In the genomic region with DNA sequence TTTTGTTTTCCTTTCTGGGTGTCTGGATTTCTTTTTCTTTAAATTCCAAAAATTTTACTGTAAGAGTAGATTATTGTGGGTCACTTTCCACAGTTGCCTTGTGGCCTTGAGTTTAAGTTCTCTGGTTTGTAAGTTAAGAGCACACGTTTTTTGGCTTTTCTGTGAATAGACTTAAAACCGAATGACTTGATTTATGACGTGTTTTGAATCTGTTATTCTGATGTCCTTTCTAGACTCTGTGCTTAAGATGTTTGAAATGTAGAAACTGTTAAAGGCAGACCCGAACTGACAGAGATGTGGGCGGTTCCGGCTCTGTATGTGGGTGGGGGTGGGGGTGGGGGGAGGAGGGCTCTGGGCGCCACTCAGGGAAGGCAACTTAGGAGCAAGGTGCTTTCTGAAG, we compare ENCODE assay signal across 16 mouse cellular contexts.
DNase-seq lines count a peak whose midpoint lies in the region; ATAC-seq and TF ChIP-seq lines count a peak whose summit lies in the region.
"Had no signal": no experiment of that assay in that cellular context is flagged by ENCODE, and none has a peak within 500 bp of the region (broad histone marks: within the 10 kb centered on the region; RNA-seq: fewer than 3 reads in every experiment).

No protein-coding gene starts in this region.

- peak overlapping the region; percentile 45 for H3K4me2 ChIP-seq in heart, embryonic 14.5 days (ENCODE audit: low read length)
- peak overlapping the region; percentile 62 for H3K4me2 ChIP-seq in embryonic facial prominence, embryonic 14.5 days (ENCODE audit: low read depth, low read length)
- peak overlapping the region; percentile 91 for H3K4me2 ChIP-seq in limb, embryonic 13.5 days (replicated peaks)
- H3K4me2 ChIP-seq: hindbrain, embryonic 14.5 days; liver, embryonic 12.5 days had no signal

- WGBS in heart, embryonic 14.5 days = 73% methylated on average over 7 of the region's 7 CpGs
- 49% methylated on average over 7 of the region's 7 CpGs for WGBS in embryonic facial prominence, embryonic 14.5 days
- 38% methylated on average over 7 of the region's 7 CpGs for WGBS in limb, embryonic 13.5 days

- no peaks in the 10 kb centered on the region for H3K9me3 ChIP-seq in heart, embryonic 14.5 days (ENCODE audit: control insufficient read depth, low read length)
- no peaks in the 10 kb centered on the region for H3K9me3 ChIP-seq in embryonic facial prominence, embryonic 14.5 days (ENCODE audit: control insufficient read depth, low read length)
- no peaks in the 10 kb centered on the region for H3K9me3 ChIP-seq in limb, embryonic 13.5 days
- H3K9me3 ChIP-seq: forebrain, embryonic 10.5 days; liver, embryonic 12.5 days had no signal

- peak overlapping the region in 1 of 2 experiments; percentile 69; a peak in 2 of 4 replicates for H3K27ac ChIP-seq in heart, embryonic 14.5 days (replicated peaks in 1 of 2; ENCODE audit: control insufficient read depth in 1 of 2, insufficient read depth in 1 of 2, low read depth in 2 of 2, low read length in 2 of 2)
- peak overlapping the region; percentile 67 for H3K27ac ChIP-seq in left cerebral cortex, adult 2 months
- H3K27ac ChIP-seq in embryonic facial prominence, embryonic 14.5 days (replicated peaks; ENCODE audit: low read depth, low read length) = peak overlapping the region; percentile 30; the same call in 1 of the 2 replicates
- H3K27ac ChIP-seq in limb, embryonic 13.5 days = 0 out of 2 replicates have a peak overlapping the region, but pooled peaks have one; percentile 17
- H3K27ac ChIP-seq: forebrain, embryonic 10.5 days; hindbrain, embryonic 14.5 days; liver, embryonic 12.5 days had no signal

- intact Hi-C loops in heart, postnatal 10 days (cut with DNase I) = no loop called here
- intact Hi-C loops in left cerebral cortex, adult 2 months (cut with DNase I) = loop anchor here (5.0 to 10.0 kb wide), 3 partner anchors 200 to 318 kb away; no protein-coding TSS in a partner anchor

- DNase-seq in heart, postnatal 10 days = no peak
- no peak for DNase-seq in left cerebral cortex, adult 2 months (ENCODE audit: extremely low spot score in 1 of 2, low spot score in 2 of 2)
- no peak for DNase-seq in left cerebral cortex, adult 18-20 months (ENCODE audit: low spot score in 2 of 2)
- no peak for DNase-seq in embryonic facial prominence, embryonic 14.5 days (ENCODE audit: low spot score)
- DNase-seq in T-cell, adult 2 months (ENCODE audit: low spot score) = no peak
- no peak for DNase-seq in natural killer cell, adult 2 months (ENCODE audit: low spot score in 2 of 2)
- DNase-seq: adrenal gland, postnatal 36 days; cerebellum, postnatal 14 days; midbrain, embryonic 14.5 days; thymus, postnatal 25 days had no signal

- H3K4me1 ChIP-seq in heart, embryonic 14.5 days (ENCODE audit: control insufficient read depth in 2 of 2, insufficient read depth in 2 of 2, low read length in 2 of 2) = peaks cover 39 to 95% of the 10 kb centered on the region in 2 experiments
- H3K4me1 ChIP-seq in embryonic facial prominence, embryonic 14.5 days (ENCODE audit: control insufficient read depth, insufficient read depth, low read length) = peaks cover 76% of the 10 kb centered on the region
- peaks cover 97% of the 10 kb centered on the region for H3K4me1 ChIP-seq in limb, embryonic 13.5 days

- no peak overlapping the region for H3K9ac ChIP-seq in heart, embryonic 14.5 days (ENCODE audit: low read length)
- peak overlapping the region; percentile 50 for H3K9ac ChIP-seq in embryonic facial prominence, embryonic 14.5 days (ENCODE audit: low read depth, low read length)
- H3K9ac ChIP-seq in limb, embryonic 13.5 days = peak overlapping the region; percentile 58; the same call in 1 of the 2 replicates
- H3K9ac ChIP-seq: hindbrain, embryonic 14.5 days; liver, embryonic 12.5 days had no signal

- peaks cover 18% of the 10 kb centered on the region for H3K36me3 ChIP-seq in heart, embryonic 14.5 days (ENCODE audit: control insufficient read depth, insufficient read depth, low read length)
- H3K36me3 ChIP-seq in embryonic facial prominence, embryonic 14.5 days (ENCODE audit: control insufficient read depth, insufficient read depth, low read length) = peaks cover 21% of the 10 kb centered on the region
- peaks cover 45% of the 10 kb centered on the region for H3K36me3 ChIP-seq in limb, embryonic 13.5 days
- H3K36me3 ChIP-seq: forebrain, embryonic 10.5 days had no signal

- no peak overlapping the region for H3K4me3 ChIP-seq in heart, embryonic 14.5 days (ENCODE audit: control insufficient read depth in 1 of 2, insufficient read depth in 1 of 2, low read depth in 1 of 2, low read length in 2 of 2)
- H3K4me3 ChIP-seq in left cerebral cortex, adult 2 months = peak overlapping the region; percentile 15
- peak overlapping the region; percentile 16; the same call in 1 of the 2 replicates for H3K4me3 ChIP-seq in embryonic facial prominence, embryonic 14.5 days (ENCODE audit: low read depth, low read length)
- peak overlapping the region; percentile 87 for H3K4me3 ChIP-seq in limb, embryonic 13.5 days
- H3K4me3 ChIP-seq: forebrain, embryonic 10.5 days; liver, embryonic 12.5 days had no signal

- H3K27me3 ChIP-seq in heart, embryonic 14.5 days (ENCODE audit: control insufficient read depth, insufficient read depth, low read length) = no peaks in the 10 kb centered on the region
- no peaks in the 10 kb centered on the region for H3K27me3 ChIP-seq in embryonic facial prominence, embryonic 14.5 days (replicated peaks; ENCODE audit: control insufficient read depth, insufficient read depth, low read length)
- no peaks in the 10 kb centered on the region for H3K27me3 ChIP-seq in limb, embryonic 13.5 days
- H3K27me3 ChIP-seq: liver, embryonic 12.5 days had no signal

- no peak for ATAC-seq in heart, embryonic 14.5 days (ENCODE audit: insufficient number of reproducible peaks, insufficient read depth, low FRiP score, low read depth)
- ATAC-seq in embryonic facial prominence, embryonic 14.5 days (ENCODE audit: low read depth) = no peak
- no peak for ATAC-seq in limb, embryonic 13.5 days (ENCODE audit: low FRiP score, low read depth)
- ATAC-seq: intestine, postnatal 0 days; liver, embryonic 12.5 days had no signal

- no peak for TF ChIP-seq CTCF in left cerebral cortex, adult 2 months (IDR thresholded peaks at IDR 0.05)

Comparison
In these comparisons a context has a peak if more than half of its experiments do, and no peak if none do; other contexts are left out.
1. H3K4me3 ChIP-seq: peak in left cerebral cortex, adult 2 months (single experiment), embryonic facial prominence, embryonic 14.5 days (single experiment) and limb, embryonic 13.5 days (single experiment); none in heart, embryonic 14.5 days (0 of 2).
2. Peak in every context shown above with its lines, with median percentiles within 50 percentile points of each other: H3K4me2 ChIP-seq.